Mouse (Mus musculus) kidney, adult 2 months (tissue): ENCODE results near the gene Hoxc13.

Source experiments
- CTCF ChIP-seq: fragments of 200-500 bp; conservative IDR thresholded peaks from 2 replicates; pipeline ENCODE4 v1.5.1; 2011; ENCODE audit warnings: low read depth, mild to moderate bottlenecking, control low read depth, low read length, moderate library complexity, mixed read lengths; ENCODE audit not compliant: insufficient read depth, insufficient read length
- POLR2A ChIP-seq: fragments of 200-500 bp; IDR thresholded peaks from one replicate; pipeline ENCODE4 v1.6.1; 2011; ENCODE audit warnings: low read depth, low read length, control low read depth

GRCm38 (mm10) chr15:102922636-102923500, 2.0 kb downstream of the Hoxc13 start:
- TF ChIP-seq POLR2A (no peak), CTCF (no peak)
